Mouse (Mus musculus): ENCODE results near the gene Utp20. TPM values are rescaled to one million over a fixed set of nuclear protein-coding genes. Genes with fewer than 3 reads are reported as not detected.

The Utp20 gene
- polyA plus RNA-seq (2012; rRNA removed; ENCODE audit: low replicate concordance), result 3.7 and 6.5 TPM in 2 replicates

DNA sequence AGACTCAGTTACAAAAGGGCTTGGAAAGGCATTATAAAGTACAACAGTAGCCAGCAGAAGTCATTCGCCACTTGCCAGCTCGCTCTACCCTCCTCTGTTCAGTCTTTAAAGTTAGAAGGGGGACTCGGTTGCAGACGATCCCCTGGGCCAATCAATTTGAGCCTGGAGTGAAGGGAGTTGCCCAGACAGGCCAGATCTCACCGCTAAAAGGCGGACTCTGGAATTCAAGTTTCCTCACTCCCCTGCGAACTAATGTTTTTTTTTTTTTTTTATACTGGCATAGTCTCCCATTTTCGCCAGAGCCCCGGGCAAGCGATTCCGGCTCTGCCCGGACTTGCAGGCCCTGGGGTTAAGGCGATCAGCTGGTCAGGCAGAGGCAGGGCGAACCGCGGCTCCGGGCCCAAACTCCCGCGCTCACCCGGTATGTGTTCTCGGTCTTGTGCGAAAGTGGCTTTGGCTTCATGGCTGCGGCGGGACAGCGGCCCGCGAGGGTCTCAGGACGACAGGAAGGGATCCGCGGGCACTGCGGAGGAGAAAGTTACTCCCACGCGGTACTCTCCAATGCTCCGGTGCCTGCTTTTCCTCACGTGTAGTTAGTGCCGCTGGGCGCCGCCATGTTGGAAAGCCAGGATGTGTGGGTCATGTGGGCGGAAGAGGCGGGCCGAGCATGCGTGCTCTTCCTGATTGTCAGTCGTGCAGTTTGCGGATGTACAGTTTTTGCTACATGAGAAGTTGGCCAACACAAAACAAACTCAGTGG, at the start of gene Utp20:
Gene Utp20, minus strand, starts transcription at position 617 of the 759 bp plus-strand sequence.

GRCm38 (mm10) chr10:88730571-88731495, 95.8 kb downstream of the Utp20 start, which contains the start of gene Arl1:
Gene Arl1, plus strand, starts transcription at chr10:88730858.

Other genes with a start within 250 kb of the Utp20 start
- 0.11 and 62.1 TPM in 2 replicates for gene Mybpc1, start 221.7 kb downstream of the Utp20 start, polyA plus RNA-seq (2012; rRNA removed; ENCODE audit: low replicate concordance)
- 0.98 and 1.9 TPM in 2 replicates for gene Spic, start 141.8 kb downstream of the Utp20 start, polyA plus RNA-seq (2012; rRNA removed; ENCODE audit: low replicate concordance)
- 13.7 and 27.6 TPM in 2 replicates for gene Arl1, start 95.9 kb downstream of the Utp20 start, polyA plus RNA-seq (2012; rRNA removed; ENCODE audit: low replicate concordance)
- gene Slc5a8, start 59.2 kb upstream of the Utp20 start, polyA plus RNA-seq (2012; rRNA removed; ENCODE audit: low replicate concordance), result 2.9 and 3.4 TPM in 2 replicates

Data from mammary gland, adult 2 months (tissue).